Mouse (Mus musculus) liver, embryonic 14.5 days (tissue): ENCODE results near the gene Cep128.

Source experiments
- CTCF ChIP-seq: IDR thresholded peaks from 2 replicates; pipeline ENCODE4 v1.5.1; 2016; ENCODE audit warnings: antibody characterized with exemption, low read depth, control low read depth
- EP300 ChIP-seq: IDR thresholded peaks from 2 replicates; pipeline ENCODE4 v1.6.1; 2016; ENCODE audit warnings: antibody characterized with exemption, low read depth

DNA sequence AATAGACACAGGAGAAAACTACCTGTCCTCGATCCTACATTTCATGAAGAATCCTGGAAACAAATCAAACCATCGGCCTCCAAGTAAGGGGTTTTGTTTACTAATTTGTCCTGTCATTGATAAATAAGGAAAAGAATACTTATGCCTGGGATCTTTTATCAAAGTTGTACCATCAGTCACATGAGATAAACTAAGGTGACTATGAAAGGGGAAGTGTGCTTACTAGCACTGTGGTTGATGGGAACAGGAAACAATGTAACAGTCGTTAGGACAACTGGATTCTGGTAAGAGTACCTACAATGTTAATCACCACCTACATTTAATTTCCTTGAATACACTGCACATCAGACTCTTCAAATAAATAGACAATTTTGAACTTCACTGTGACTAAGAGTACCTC, 15.0 kb downstream of the Cep128 start:
- TF ChIP-seq EP300, result no peak
- no peak for TF ChIP-seq CTCF
